Mouse (Mus musculus): ENCODE measurements around the gene Cd300ld3. TPM values are rescaled to one million over a fixed set of nuclear protein-coding genes. Genes with fewer than 3 reads are reported as not detected.

The Cd300ld3 gene
- polyA plus RNA-seq, 1 experiment from 2014 or later: not detected

DNA sequence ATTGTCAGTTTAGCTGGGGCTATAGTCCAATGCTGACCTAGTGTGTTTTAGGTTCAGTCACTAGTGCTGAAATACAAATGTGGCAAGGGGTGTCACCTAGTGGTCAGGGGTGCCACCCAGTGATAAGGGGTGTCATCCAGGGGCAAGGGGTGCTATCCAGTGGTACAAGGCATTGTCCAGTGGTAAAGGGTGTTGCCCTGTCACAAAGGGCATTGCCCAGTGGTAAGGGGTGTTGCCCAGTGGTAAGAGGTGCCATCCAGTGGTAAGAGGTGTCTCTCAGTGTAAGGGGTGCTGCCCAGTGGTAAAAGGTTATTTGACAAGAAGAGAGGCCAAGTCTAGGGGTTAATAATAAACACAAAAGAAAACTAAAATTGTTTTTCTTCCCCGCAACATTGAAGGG lies 29.2 kb upstream of the Cd300ld3 start:
- 95% methylated on average over 1 of the region's 1 CpGs for WGBS

DNA sequence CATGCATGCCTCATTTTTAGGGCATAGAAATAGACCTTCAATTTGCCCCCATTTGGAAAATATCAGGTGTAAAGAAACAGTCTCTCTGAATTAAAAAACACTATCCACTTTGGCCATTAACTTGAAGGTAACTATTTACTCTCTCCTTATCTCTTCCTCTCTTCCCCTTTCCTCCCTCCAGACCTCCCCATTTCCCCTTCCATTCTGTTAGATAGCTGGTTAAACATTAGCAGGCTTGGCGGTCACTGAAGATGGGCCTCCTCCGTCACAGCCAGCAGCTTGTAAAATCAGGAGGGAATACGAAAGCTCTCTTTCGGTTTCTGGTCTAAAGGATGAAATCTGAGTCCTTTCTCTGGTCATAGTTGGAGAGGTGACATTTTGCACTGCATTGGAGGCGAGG lies 27.6 kb upstream of the Cd300ld3 start:
- H3K9ac ChIP-seq (ENCODE audit: low read depth, low read length): no peak overlapping the region
- peaks cover 2% of the 10 kb centered on the region; the same call in 1 of the 2 replicates for H3K4me1 ChIP-seq (replicated peaks; ENCODE audit: control insufficient read depth, insufficient read depth, low read length)
- H3K4me3 ChIP-seq (ENCODE audit: low read depth, low read length): no peak overlapping the region
- no peak overlapping the region for H3K27ac ChIP-seq (ENCODE audit: low read depth, low read length)
- WGBS: 30% methylated on average over 5 of the region's 5 CpGs
- no peaks in the 10 kb centered on the region for H3K27me3 ChIP-seq (replicated peaks; ENCODE audit: control insufficient read depth, insufficient read depth, low read length)
- no peaks in the 10 kb centered on the region for H3K9me3 ChIP-seq (ENCODE audit: control insufficient read depth)
- no peaks in the 10 kb centered on the region for H3K36me3 ChIP-seq (ENCODE audit: control insufficient read depth, insufficient read depth)
- ATAC-seq: no peak
- H3K4me2 ChIP-seq (replicated peaks; ENCODE audit: low read depth): no peak overlapping the region
- TF ChIP-seq CTCF (IDR thresholded peaks at IDR 0.05; ENCODE audit: low read depth): no peak

More for the DNA sequence above, 29.2 kb upstream of the Cd300ld3 start:
- Histone ChIP-seq H3K4me3 (ENCODE audit: low read depth, low read length) (no peak overlapping the region), H3K4me2 (replicated peaks; ENCODE audit: low read depth) (no peak overlapping the region), H3K9ac (ENCODE audit: low read depth, low read length) (no peak overlapping the region), H3K27me3 (replicated peaks; ENCODE audit: control insufficient read depth, insufficient read depth, low read length) (no peaks in the 10 kb centered on the region; the same call in 1 of the 2 replicates), H3K36me3 (ENCODE audit: control insufficient read depth, insufficient read depth) (no peaks in the 10 kb centered on the region), H3K4me1 (replicated peaks; ENCODE audit: control insufficient read depth, insufficient read depth, low read length) (0 out of 2 replicates have a peak, but pooled peaks cover 2% of the 10 kb centered on the region), H3K27ac (ENCODE audit: low read depth, low read length) (no peak overlapping the region), H3K9me3 (ENCODE audit: control insufficient read depth) (no peaks in the 10 kb centered on the region)
- TF ChIP-seq CTCF (IDR thresholded peaks at IDR 0.05; ENCODE audit: low read depth): no peak
- no peak for ATAC-seq

DNA sequence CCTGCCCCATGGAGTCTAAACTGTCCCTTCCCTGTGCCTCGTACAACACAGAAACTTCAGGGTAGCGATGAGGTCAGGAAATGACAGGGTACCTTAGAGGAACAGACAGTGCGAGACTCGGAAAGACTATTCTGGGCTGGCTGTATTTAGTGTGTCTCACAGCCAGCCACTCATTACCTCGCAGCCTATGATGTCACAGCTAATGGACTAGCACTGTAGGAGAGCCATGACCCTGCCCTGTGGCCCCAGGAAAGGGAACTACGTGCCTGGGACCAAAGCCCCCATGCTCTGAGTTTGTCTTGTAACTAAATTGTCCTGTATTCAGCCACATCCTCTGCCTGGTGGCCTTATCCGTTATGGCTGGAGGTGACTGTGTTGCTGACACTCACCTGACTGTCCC lies 27.2 kb upstream of the Cd300ld3 start:
- H3K9me3 ChIP-seq (ENCODE audit: control insufficient read depth): no peaks in the 10 kb centered on the region
- H3K4me1 ChIP-seq (replicated peaks; ENCODE audit: control insufficient read depth, insufficient read depth, low read length): peaks cover 2% of the 10 kb centered on the region; the same call in 1 of the 2 replicates
- H3K9ac ChIP-seq (ENCODE audit: low read depth, low read length): no peak overlapping the region
- 35% methylated on average over 7 of the region's 7 CpGs for WGBS
- H3K4me3 ChIP-seq (ENCODE audit: low read depth, low read length): no peak overlapping the region
- ATAC-seq: no peak
- no peak overlapping the region for H3K4me2 ChIP-seq (replicated peaks; ENCODE audit: low read depth)
- no peaks in the 10 kb centered on the region for H3K36me3 ChIP-seq (ENCODE audit: control insufficient read depth, insufficient read depth)
- no peaks in the 10 kb centered on the region for H3K27me3 ChIP-seq (replicated peaks; ENCODE audit: control insufficient read depth, insufficient read depth, low read length)
- TF ChIP-seq CTCF (IDR thresholded peaks at IDR 0.05; ENCODE audit: low read depth): no peak
- H3K27ac ChIP-seq (ENCODE audit: low read depth, low read length): no peak overlapping the region

DNA sequence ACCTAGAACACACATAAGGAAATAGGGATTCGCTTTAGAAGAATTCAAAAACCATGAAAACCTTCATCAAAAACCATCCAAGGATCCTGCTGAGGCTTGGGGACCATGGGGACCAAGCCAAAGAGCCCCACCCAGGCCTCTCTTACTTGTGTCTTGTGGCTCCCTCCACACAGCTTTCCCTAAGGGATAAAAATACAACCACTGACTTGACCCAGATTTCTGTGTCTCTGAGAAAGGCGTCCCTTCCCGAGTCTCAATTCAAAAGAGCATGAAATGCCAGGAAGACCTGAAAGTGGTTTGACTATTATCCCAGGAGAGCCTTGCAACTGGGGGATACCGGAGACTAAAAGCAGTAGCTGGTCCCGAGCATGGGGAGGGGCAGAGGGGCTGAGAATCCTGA lies 24.8 kb upstream of the Cd300ld3 start:
- ATAC-seq: no peak
- 82% methylated on average over 5 of the region's 5 CpGs for WGBS

DNA sequence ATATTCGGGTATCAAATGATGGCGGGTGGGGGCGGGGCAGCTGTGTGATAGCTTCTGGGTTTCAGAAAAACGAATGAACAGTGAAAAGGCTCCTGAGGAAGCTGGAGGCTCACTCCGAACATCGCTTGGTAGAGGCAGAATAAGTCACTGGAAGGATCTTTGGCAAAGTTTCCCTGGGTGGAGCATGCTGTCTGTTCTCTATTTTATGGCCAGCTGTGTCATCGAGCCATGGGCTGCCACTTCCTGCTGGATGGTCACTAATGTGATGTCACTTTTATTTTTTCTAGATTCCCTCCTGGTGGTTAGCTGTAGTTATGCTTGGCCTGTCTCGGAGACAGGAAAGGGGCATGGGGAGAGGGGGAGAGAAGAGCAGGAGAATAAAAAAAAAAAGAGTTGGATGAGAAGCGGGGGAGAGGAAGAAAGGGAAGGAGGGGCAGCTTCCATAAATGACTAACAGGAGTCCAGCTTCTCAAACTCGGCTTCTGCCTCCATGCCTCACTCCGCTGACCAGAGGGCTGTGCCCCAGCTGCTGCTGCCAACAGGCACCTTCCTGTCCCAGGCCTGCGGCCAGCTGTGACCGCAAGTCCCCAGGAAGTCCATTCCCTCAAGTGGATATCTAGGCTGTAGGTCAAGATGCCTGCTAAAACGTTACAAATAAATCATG lies 23.6 kb upstream of the Cd300ld3 start:
- peak overlapping the region; percentile 28 for H3K4me2 ChIP-seq (replicated peaks; ENCODE audit: low read depth)
- H3K9ac ChIP-seq (ENCODE audit: low read depth, low read length): no peak overlapping the region
- no peaks in the 10 kb centered on the region for H3K9me3 ChIP-seq (ENCODE audit: control insufficient read depth)
- ATAC-seq: peak; percentile 49; the same call in 1 of the 2 replicates
- H3K36me3 ChIP-seq (ENCODE audit: control insufficient read depth, insufficient read depth): no peaks in the 10 kb centered on the region
- H3K27ac ChIP-seq (ENCODE audit: low read depth, low read length): no peak overlapping the region
- no peak; the same call in 1 of the 2 replicates for TF ChIP-seq CTCF (IDR thresholded peaks at IDR 0.05; ENCODE audit: low read depth)
- 22% methylated on average over 14 of the region's 14 CpGs for WGBS
- H3K27me3 ChIP-seq (replicated peaks; ENCODE audit: control insufficient read depth, insufficient read depth, low read length): no peaks in the 10 kb centered on the region
- H3K4me1 ChIP-seq (replicated peaks; ENCODE audit: control insufficient read depth, insufficient read depth, low read length): peaks cover 2% of the 10 kb centered on the region; the same call in 1 of the 2 replicates
- H3K4me3 ChIP-seq (ENCODE audit: low read depth, low read length): no peak overlapping the region

More for the DNA sequence above, 24.8 kb upstream of the Cd300ld3 start:
- Histone ChIP-seq H3K27ac (ENCODE audit: low read depth, low read length) (no peak overlapping the region), H3K4me2 (replicated peaks; ENCODE audit: low read depth) (no peak overlapping the region), H3K9ac (ENCODE audit: low read depth, low read length) (no peak overlapping the region), H3K4me3 (ENCODE audit: low read depth, low read length) (no peak overlapping the region), H3K4me1 (replicated peaks; ENCODE audit: control insufficient read depth, insufficient read depth, low read length) (peaks cover 2% of the 10 kb centered on the region; the same call in 1 of the 2 replicates), H3K9me3 (ENCODE audit: control insufficient read depth) (no peaks in the 10 kb centered on the region), H3K36me3 (ENCODE audit: control insufficient read depth, insufficient read depth) (no peaks in the 10 kb centered on the region), H3K27me3 (replicated peaks; ENCODE audit: control insufficient read depth, insufficient read depth, low read length) (no peaks in the 10 kb centered on the region)
- no peak for TF ChIP-seq CTCF (IDR thresholded peaks at IDR 0.05; ENCODE audit: low read depth)

DNA sequence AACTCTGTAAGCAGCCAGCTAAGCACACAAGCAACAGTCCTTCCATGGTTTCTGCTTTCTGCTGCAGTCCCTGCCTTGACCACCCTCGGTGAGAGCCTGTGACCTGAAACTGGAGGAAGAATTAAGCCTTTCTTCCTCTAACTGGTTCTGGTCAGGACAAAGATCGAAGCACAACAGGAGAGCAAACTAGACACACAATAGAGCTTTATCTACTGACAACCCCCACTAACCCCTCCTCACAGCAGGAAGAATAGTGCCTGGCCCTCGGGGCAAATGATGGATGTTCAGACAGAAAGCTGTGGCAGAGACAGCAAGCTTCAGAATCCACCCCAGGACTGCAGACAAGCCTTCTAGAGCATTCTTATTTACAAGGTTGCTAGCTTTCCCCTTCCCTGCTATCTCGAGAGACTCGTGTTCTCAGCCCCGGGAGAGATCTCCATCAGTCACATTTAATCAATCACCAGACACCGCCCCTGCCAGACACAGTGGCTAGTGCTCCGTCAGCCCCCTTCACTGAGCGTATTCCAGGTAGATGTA lies 22.9 kb upstream of the Cd300ld3 start:
- no peaks in the 10 kb centered on the region for H3K36me3 ChIP-seq (ENCODE audit: control insufficient read depth, insufficient read depth)
- peaks cover 2% of the 10 kb centered on the region; the same call in 1 of the 2 replicates for H3K4me1 ChIP-seq (replicated peaks; ENCODE audit: control insufficient read depth, insufficient read depth, low read length)
- no peaks in the 10 kb centered on the region for H3K27me3 ChIP-seq (replicated peaks; ENCODE audit: control insufficient read depth, insufficient read depth, low read length)
- no peak for ATAC-seq
- no peak overlapping the region for H3K9ac ChIP-seq (ENCODE audit: low read depth, low read length)
- H3K27ac ChIP-seq (ENCODE audit: low read depth, low read length): no peak overlapping the region
- no peak overlapping the region for H3K4me3 ChIP-seq (ENCODE audit: low read depth, low read length)
- peak overlapping the region; percentile 28 for H3K4me2 ChIP-seq (replicated peaks; ENCODE audit: low read depth)
- H3K9me3 ChIP-seq (ENCODE audit: control insufficient read depth): no peaks in the 10 kb centered on the region
- 11% methylated on average over 9 of the region's 9 CpGs for WGBS
- no peak for TF ChIP-seq CTCF (IDR thresholded peaks at IDR 0.05; ENCODE audit: low read depth)

All from intestine, postnatal 0 days (tissue).